Mouse (Mus musculus): ENCODE measurements around the gene Lrrc1. TPM values are rescaled to one million over a fixed set of nuclear protein-coding genes. Genes with fewer than 3 reads are reported as not detected.

Lrrc1 gene
- polyA plus RNA-seq, 1 experiment from 2014 or later = 14.9 TPM

GRCm38 (mm10) chr9:77463195-77463594, 81.5 kb downstream of the Lrrc1 start:
- no peak overlapping the region for H3K4me3 ChIP-seq
- WGBS = 26% methylated on average over 4 of the region's 4 CpGs
- no peaks in the 10 kb centered on the region for H3K27me3 ChIP-seq (replicated peaks)
- H3K9me3 ChIP-seq (replicated peaks) = no peaks in the 10 kb centered on the region
- H3K9ac ChIP-seq = no peak overlapping the region
- peak overlapping the region; percentile 86 for H3K27ac ChIP-seq (ENCODE audit: poor library complexity, severe bottlenecking)
- peaks cover 8% of the 10 kb centered on the region; the same call in 1 of the 2 replicates for H3K36me3 ChIP-seq
- H3K4me2 ChIP-seq = no peak overlapping the region
- H3K4me1 ChIP-seq (replicated peaks) = peaks cover 54% of the 10 kb centered on the region
- no peak for ATAC-seq (ENCODE audit: insufficient number of reproducible peaks, low FRiP score)

GRCm38 (mm10) chr9:77461371-77461915, 83.2 kb downstream of the Lrrc1 start:
- H3K4me2 ChIP-seq = no peak overlapping the region
- H3K4me1 ChIP-seq (replicated peaks) = peaks cover 49% of the 10 kb centered on the region
- 65% methylated on average over 9 of the region's 9 CpGs for WGBS
- H3K9ac ChIP-seq = no peak overlapping the region
- no peaks in the 10 kb centered on the region for H3K27me3 ChIP-seq (replicated peaks)
- H3K9me3 ChIP-seq (replicated peaks) = no peaks in the 10 kb centered on the region
- no peak for ATAC-seq (ENCODE audit: insufficient number of reproducible peaks, low FRiP score)
- no peak overlapping the region for H3K4me3 ChIP-seq
- H3K36me3 ChIP-seq = peaks cover 9% of the 10 kb centered on the region
- H3K27ac ChIP-seq (ENCODE audit: poor library complexity, severe bottlenecking) = no peak overlapping the region

DNA sequence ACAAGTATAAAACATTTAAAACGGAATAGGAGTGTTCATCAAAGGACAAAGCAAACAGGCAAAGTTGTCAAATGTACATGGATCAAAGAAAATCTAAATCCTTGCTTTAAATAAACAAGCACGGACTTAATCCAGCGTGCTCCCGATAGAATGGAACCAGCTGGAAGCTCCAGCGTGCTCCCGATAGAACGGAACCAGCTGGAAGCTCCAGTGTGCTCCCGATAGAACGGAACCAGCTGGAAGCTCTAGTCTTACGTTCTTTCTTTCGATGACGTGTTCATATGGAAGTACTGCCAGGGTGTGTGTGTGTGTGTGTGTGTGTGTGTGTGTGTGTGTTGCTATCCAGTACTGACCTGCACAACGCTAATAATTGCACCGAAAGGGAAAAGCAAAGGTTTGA, 84.3 kb downstream of the Lrrc1 start:
- 92% methylated on average over 14 of the region's 14 CpGs for WGBS
- H3K9me3 ChIP-seq (replicated peaks) = no peaks in the 10 kb centered on the region
- ATAC-seq (ENCODE audit: insufficient number of reproducible peaks, low FRiP score) = no peak
- no peak overlapping the region for H3K27ac ChIP-seq (ENCODE audit: poor library complexity, severe bottlenecking)
- no peak overlapping the region for H3K4me2 ChIP-seq
- H3K27me3 ChIP-seq (replicated peaks) = no peaks in the 10 kb centered on the region
- H3K9ac ChIP-seq = no peak overlapping the region
- H3K4me1 ChIP-seq (replicated peaks) = peaks cover 45% of the 10 kb centered on the region
- H3K36me3 ChIP-seq = peaks cover 16% of the 10 kb centered on the region
- H3K4me3 ChIP-seq = no peak overlapping the region

- Histone ChIP-seq H3K27ac (ENCODE audit: poor library complexity, severe bottlenecking) (no peak overlapping the region), H3K4me1 (replicated peaks) (peaks cover 34% of the 10 kb centered on the region), H3K4me2 (no peak overlapping the region), H3K4me3 (no peak overlapping the region), H3K9ac (no peak overlapping the region), H3K27me3 (replicated peaks) (no peaks in the 10 kb centered on the region), H3K36me3 (peaks cover 25% of the 10 kb centered on the region), H3K9me3 (replicated peaks) (no peaks in the 10 kb centered on the region)
- no peak for ATAC-seq (ENCODE audit: insufficient number of reproducible peaks, low FRiP score)
- 88% methylated on average over 2 of the region's 2 CpGs for WGBS
These were observed 85.3 kb downstream of the Lrrc1 start for GRCm38 (mm10) chr9:77459365-77459764.

GRCm38 (mm10) chr9:77456169-77456826, 88.4 kb downstream of the Lrrc1 start:
- 78% methylated on average over 13 of the region's 13 CpGs for WGBS
- Histone ChIP-seq H3K27ac (ENCODE audit: poor library complexity, severe bottlenecking) (no peak overlapping the region), H3K27me3 (replicated peaks) (no peaks in the 10 kb centered on the region), H3K36me3 (peaks cover 36% of the 10 kb centered on the region), H3K4me3 (no peak overlapping the region), H3K9me3 (replicated peaks) (no peaks in the 10 kb centered on the region), H3K9ac (no peak overlapping the region), H3K4me1 (replicated peaks) (peaks cover 27% of the 10 kb centered on the region), H3K4me2 (no peak overlapping the region)
- no peak for ATAC-seq (ENCODE audit: insufficient number of reproducible peaks, low FRiP score)

DNA sequence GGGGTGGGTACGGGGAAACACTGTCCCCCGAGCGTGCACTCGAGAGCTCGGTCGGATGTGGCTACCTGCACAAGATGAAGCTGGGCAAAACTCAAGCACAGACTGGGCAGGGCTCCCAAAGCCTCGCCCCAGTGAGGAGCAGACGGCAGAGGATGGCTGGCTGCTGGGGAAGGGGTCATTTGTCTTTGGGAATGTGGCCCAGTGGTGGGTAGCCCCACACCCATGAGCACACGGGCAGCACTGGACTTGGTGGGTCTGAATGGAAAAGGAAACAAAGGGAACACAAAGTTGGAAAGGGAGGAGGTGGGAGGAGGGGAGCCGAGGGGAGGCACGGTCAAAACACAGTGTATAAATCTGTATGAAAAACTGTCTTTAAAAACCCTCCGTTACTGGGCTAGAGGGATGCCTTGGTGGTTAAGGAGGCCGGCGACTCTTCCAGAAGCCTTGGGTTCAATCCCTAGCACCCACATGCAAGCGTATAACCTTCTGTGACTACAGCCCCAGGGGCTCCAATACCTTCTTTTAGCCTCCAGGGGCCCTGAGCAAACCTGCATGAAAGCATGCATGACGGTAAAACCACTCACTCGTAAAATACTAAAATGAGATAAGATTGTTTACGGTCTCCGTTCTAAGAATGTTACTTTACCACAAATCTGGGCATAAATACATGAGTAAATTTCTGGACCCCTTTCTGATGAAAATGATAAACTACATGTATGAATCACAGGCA, 89.1 kb downstream of the Lrrc1 start:
- H3K4me3 ChIP-seq = no peak overlapping the region
- peaks cover 37% of the 10 kb centered on the region for H3K36me3 ChIP-seq
- 85% methylated on average over 19 of the region's 19 CpGs for WGBS
- no peaks in the 10 kb centered on the region for H3K9me3 ChIP-seq (replicated peaks)
- H3K9ac ChIP-seq = no peak overlapping the region
- H3K27me3 ChIP-seq (replicated peaks) = no peaks in the 10 kb centered on the region
- ATAC-seq (ENCODE audit: insufficient number of reproducible peaks, low FRiP score) = no peak
- no peak overlapping the region for H3K4me2 ChIP-seq
- peaks cover 23% of the 10 kb centered on the region for H3K4me1 ChIP-seq (replicated peaks)
- H3K27ac ChIP-seq (ENCODE audit: poor library complexity, severe bottlenecking) = no peak overlapping the region

GRCm38 (mm10) chr9:77452046-77452807, 92.4 kb downstream of the Lrrc1 start:
- WGBS = 63% methylated on average over 12 of the region's 12 CpGs
- H3K9me3 ChIP-seq (replicated peaks) = no peaks in the 10 kb centered on the region
- ATAC-seq (ENCODE audit: insufficient number of reproducible peaks, low FRiP score) = no peak
- no peaks in the 10 kb centered on the region for H3K27me3 ChIP-seq (replicated peaks)
- H3K4me3 ChIP-seq = no peak overlapping the region
- H3K4me2 ChIP-seq = no peak overlapping the region
- H3K9ac ChIP-seq = no peak overlapping the region
- peaks cover 15% of the 10 kb centered on the region for H3K4me1 ChIP-seq (replicated peaks)
- H3K27ac ChIP-seq (ENCODE audit: poor library complexity, severe bottlenecking) = no peak overlapping the region
- peaks cover 53% of the 10 kb centered on the region for H3K36me3 ChIP-seq

GRCm38 (mm10) chr9:77450447-77450846, 94.2 kb downstream of the Lrrc1 start:
- ATAC-seq (ENCODE audit: insufficient number of reproducible peaks, low FRiP score) = no peak
- H3K36me3 ChIP-seq = peaks cover 38% of the 10 kb centered on the region
- WGBS = 65% methylated on average over 2 of the region's 2 CpGs
- H3K9me3 ChIP-seq (replicated peaks) = no peaks in the 10 kb centered on the region
- H3K27me3 ChIP-seq (replicated peaks) = no peaks in the 10 kb centered on the region
- no peak overlapping the region for H3K9ac ChIP-seq
- H3K4me1 ChIP-seq (replicated peaks) = peaks cover 11% of the 10 kb centered on the region
- no peak overlapping the region for H3K27ac ChIP-seq (ENCODE audit: poor library complexity, severe bottlenecking)
- no peak overlapping the region for H3K4me2 ChIP-seq
- H3K4me3 ChIP-seq = no peak overlapping the region

DNA sequence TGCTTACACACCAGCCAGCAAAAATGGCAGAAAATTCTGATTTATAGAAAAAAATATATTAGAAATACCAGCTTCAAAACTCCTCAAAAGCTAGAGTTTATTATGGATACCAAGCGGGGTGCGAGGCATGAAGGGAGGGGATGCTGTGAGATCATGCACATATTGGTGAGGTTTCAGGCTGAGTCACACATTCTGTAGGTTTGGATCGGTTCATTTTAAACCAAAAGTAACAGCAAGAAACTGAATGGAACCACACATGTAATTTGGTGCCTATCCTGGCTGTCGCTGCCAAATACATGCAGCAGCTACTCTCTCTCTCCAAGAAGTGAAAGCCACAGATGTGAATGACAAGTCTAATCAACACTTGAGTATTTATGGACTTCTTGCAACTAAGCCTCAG, 99.8 kb downstream of the Lrrc1 start:
- H3K4me3 ChIP-seq = no peak overlapping the region
- H3K9me3 ChIP-seq (replicated peaks) = no peaks in the 10 kb centered on the region
- H3K27me3 ChIP-seq (replicated peaks) = no peaks in the 10 kb centered on the region
- H3K27ac ChIP-seq (ENCODE audit: poor library complexity, severe bottlenecking) = no peak overlapping the region
- ATAC-seq (ENCODE audit: insufficient number of reproducible peaks, low FRiP score) = no peak
- WGBS = 74% methylated on average over 4 of the region's 4 CpGs
- peaks cover 27% of the 10 kb centered on the region for H3K36me3 ChIP-seq
- H3K9ac ChIP-seq = no peak overlapping the region
- H3K4me1 ChIP-seq (replicated peaks) = 0 out of 2 replicates have a peak, but pooled peaks cover 3% of the 10 kb centered on the region
- no peak overlapping the region for H3K4me2 ChIP-seq

DNA sequence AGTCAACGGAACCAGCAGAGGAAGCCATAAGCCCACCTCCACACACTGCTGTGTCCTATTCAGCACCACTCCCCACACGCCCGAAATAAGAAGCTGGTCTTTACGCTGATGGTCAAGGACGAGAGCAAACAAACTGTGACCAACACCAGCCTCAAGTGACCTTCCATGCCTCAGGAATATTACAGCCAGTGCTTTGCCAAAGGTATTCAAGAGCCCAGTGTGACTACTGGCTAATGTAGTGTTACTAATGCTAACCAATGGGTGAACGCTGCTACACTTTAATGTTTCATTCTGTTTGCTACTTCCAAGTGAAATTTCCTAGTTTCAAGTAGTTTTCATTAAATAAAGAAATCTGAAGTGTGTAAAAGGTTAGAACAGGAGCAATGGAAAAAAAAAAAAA, 105.3 kb downstream of the Lrrc1 start:
- Histone ChIP-seq H3K27me3 (replicated peaks) (no peaks in the 10 kb centered on the region), H3K4me2 (peak overlapping the region; percentile 42), H3K27ac (ENCODE audit: poor library complexity, severe bottlenecking) (peak overlapping the region; percentile 91), H3K36me3 (peaks cover 20% of the 10 kb centered on the region), H3K9me3 (replicated peaks) (no peaks in the 10 kb centered on the region), H3K4me1 (replicated peaks) (peaks cover 20% of the 10 kb centered on the region), H3K9ac (no peak overlapping the region), H3K4me3 (no peak overlapping the region)
- WGBS = 42% methylated on average over 6 of the region's 6 CpGs
- ATAC-seq (ENCODE audit: insufficient number of reproducible peaks, low FRiP score) = no peak

GRCm38 (mm10) chr9:77438836-77439271, 105.8 kb downstream of the Lrrc1 start:
- peaks cover 20% of the 10 kb centered on the region for H3K4me1 ChIP-seq (replicated peaks)
- 33% methylated on average over 11 of the region's 11 CpGs for WGBS
- H3K27me3 ChIP-seq (replicated peaks) = no peaks in the 10 kb centered on the region
- H3K9ac ChIP-seq = no peak overlapping the region
- H3K4me3 ChIP-seq = no peak overlapping the region
- H3K4me2 ChIP-seq = peak overlapping the region; percentile 42
- H3K27ac ChIP-seq (ENCODE audit: poor library complexity, severe bottlenecking) = peak overlapping the region; percentile 91
- H3K36me3 ChIP-seq = peaks cover 23% of the 10 kb centered on the region
- peak; percentile 63 for ATAC-seq (ENCODE audit: insufficient number of reproducible peaks, low FRiP score)
- H3K9me3 ChIP-seq (replicated peaks) = no peaks in the 10 kb centered on the region

Data from heart, embryonic 12.5 days (tissue).